Mouse (Mus musculus): ENCODE results near the gene Gm10715. TPM values are rescaled to one million over a fixed set of nuclear protein-coding genes. Genes with fewer than 3 reads are reported as not detected.

The Gm10715 gene
- not detected in 2 replicates for polyA plus RNA-seq (2015; fragmentation: Nextera tagmentation; extraction: Ambion mirVana)

DNA sequence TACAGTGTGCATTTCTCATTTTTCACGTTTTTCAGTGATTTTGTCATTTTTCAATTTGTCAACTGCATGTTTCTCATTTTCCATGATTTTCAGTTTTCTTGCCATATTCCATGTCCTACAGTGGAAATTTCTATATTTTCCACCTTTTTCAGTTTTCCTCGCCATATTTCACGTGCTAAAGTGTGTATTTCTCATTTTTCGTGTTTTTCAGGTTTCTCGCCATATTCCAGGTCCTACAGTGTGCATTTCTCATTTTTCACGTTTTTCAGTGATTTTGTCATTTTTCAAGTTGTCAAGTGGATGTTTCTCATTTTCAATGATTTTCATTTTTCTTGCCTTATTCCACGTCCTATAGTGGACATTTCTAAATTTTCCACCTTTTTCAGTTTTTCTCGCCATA is at the start of gene Gm10715:
Gene Gm10715 (plus strand): TSS at position 301 of the 400 bp plus-strand sequence.

DNA sequence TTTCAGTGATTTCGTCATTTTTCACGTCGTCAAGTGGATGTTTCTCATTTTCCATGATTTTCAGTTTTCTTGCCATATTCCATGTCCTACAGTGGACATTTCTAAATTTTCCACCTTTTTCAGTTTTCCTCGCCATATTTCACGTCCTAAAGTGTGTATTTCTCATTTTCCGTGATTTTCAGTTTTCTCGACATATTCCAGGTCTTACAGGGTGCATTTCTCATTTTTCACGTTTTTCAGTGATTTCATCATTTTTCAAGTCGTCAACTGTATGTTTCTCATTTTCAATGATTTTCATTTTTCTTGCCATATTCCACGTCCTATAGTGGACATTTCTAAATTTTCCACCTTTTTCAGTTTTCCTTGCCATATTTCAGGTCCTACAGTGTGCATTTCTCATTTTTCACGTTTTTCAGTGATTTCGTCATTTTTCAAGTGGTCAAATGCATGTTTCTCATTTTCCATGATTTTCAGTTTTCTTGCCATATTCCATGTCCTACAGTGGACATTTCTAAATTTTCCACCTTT is 36.2 kb upstream of the Gm10715 start, which contains the start of gene Gm10722:
Gene Gm10722 (plus strand): TSS at position 478 of the 528 bp plus-strand sequence.

DNA sequence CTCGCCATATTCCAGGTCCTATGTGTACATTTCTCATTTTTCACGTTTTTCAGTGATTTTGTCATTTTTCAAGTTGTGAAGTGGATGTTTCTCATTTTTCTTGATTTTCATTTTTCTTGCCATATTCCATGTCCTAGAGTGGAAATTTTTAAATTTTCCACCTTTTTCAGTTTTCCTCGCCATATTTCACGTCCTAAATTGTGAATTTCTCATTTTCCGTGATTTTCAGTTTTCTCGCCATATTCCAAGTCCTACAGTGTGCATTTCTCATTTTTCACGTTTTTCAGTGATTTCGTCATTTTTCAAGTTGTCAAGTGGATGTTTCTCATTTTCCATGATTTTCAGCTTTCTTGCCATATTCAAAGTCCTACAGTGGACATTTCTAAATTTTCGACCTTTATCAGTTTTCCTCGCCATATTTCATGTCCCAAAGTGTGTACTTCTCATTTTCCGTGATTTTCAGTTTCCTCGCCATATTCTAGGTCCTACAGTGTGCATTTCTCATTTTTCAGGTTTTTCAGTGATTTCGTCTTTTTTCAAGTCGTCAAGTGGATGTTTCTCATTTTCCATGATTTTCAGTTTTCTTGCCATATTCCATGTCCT is 33.8 kb upstream of the Gm10715 start, which contains the start of gene Gm11168:
Gene Gm11168 (plus strand): TSS at position 553 of the 603 bp plus-strand sequence.

DNA sequence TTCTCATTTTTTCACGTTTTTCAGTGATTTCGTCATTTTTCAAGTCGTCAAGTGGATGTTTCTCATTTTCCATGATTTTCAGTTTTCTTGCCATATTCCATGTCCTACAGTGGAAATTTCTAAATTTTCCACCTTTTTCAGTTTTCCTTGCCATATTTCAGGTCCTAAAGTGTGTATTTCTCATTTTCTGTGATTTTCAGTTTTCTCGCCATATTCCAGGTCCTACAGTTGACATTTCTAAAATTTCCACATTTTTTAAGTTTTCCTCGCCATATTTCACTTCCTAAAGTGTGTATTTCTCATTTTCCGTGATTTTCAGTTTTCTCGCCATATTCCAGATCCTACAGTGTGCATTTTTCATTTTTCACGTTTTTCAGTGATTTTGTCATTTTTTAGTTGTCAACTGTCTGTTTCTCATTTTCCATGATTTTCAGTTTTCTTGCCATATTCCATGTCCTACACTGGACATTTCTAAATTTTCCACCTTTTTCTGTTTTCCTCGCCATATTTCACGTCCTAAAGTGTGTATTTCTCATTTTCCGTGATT is 23.9 kb upstream of the Gm10715 start, which contains the start of gene Gm10721:
Gene Gm10721 (plus strand): TSS at position 408 of the 547 bp plus-strand sequence.

DNA sequence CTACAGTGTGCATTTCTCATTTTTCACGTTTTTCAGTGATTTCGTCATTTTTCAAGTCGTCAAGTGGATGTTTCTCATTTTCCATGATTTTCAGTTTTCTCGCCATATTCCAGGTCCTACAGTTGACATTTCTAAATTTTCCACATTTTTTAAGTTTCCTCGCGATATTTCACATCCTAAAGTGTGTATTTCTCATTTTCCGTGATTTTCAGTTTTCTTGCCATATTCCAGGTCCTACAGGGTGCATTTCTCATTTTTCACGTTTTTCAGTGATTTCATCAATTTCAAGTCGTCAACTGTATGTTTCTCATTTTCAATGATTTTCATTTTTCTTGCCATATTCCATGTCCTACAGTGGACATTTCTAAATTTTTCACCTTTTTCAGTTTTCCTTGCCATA is 21.3 kb upstream of the Gm10715 start, which contains the start of gene Gm10720:
Gene Gm10720 (plus strand): TSS at position 301 of the 400 bp plus-strand sequence.

DNA sequence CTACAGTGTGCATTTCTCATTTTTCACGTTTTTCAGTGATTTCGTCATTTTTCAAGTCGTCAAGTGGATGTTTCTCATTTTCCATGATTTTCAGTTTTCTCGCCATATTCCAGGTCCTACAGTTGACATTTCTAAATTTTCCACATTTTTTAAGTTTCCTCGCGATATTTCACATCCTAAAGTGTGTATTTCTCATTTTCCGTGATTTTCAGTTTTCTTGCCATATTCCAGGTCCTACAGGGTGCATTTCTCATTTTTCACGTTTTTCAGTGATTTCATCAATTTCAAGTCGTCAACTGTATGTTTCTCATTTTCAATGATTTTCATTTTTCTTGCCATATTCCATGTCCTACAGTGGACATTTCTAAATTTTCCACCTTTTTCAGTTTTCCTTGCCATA is 19.6 kb upstream of the Gm10715 start, which contains the start of gene Gm10719:
Gene Gm10719 (plus strand): TSS at position 301 of the 400 bp plus-strand sequence.

DNA sequence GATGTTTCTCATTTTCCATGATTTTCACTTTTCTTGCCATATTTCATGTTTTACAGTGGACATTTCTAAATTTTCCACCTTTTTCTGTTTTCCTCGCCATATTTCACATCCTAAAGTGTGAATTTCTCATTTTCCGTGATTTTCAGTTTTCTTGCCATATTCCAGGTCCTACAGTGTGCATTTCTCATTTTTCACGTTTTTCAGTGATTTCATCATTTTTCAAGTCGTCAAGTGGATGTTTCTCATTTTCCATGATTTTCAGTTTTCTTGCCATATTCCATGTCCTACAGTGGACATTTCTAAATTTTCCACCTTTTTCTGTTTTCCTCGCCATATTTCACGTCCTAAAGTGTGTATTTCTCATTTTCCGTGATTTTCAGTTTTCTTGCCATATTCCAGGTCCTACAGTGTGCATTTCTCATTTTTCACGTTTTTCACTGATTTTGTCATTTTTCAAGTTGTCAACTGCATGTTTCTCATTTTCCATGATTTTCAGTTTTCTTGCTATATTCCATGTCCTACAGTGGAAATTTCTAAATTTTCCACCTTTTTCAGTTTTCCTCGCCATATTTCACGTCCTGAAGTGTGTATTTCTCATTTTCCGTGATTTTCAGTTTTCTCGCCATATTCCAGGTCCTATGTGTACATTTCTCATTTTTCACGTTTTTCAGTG is 13.2 kb upstream of the Gm10715 start, which contains the start of gene Gm10718:
Gene Gm10718 (plus strand): TSS at position 236 of the 673 bp plus-strand sequence.

DNA sequence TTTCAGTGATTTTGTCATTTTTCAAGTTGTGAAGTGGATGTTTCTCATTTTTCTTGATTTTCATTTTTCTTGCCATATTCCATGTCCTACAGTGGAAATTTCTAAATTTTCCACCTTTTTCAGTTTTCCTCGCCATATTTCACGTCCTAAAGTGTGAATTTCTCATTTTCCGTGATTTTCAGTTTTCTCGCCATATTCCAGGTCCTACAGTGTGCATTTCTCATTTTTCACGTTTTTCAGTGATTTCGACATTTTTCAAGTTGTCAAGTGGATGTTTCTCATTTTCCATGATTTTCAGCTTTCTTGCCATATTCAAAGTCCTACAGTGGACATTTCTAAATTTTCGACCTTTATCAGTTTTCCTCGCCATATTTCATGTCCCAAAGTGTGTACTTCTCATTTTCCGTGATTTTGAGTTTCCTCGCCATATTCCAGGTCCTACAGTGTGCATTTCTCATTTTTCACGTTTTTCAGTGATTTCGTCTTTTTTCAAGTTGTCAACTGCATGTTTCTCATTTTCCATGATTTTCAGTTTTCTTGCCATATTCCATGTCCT is 11.7 kb upstream of the Gm10715 start, which contains the start of gene Gm10717:
Gene Gm10717 (plus strand): TSS at position 506 of the 556 bp plus-strand sequence.

DNA sequence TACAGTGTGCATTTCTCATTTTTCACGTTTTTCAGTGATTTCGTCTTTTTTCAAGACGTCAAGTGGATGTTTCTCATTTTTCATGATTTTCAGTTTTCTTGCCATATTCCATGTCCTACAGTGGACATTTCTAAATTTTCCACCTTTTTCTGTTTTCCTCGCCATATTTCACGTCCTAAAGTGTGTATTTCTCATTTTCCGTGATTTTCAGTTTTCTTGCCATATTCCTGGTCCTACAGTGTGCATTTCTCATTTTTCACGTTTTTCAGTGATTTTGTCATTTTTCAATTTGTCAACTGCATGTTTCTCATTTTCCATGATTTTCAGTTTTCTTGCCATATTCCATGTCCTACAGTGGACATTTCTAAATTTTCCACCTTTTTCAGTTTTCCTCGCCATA is 2.4 kb upstream of the Gm10715 start, which contains the start of gene Gm17535:
Gene Gm17535 (plus strand): TSS at position 301 of the 400 bp plus-strand sequence.

Small RNAs within 50 kb of the gene (microRNA-seq; reads per million reads assigned to microRNA genes)
- gene Mir101c = not detected

Other genes with a start within 250 kb of the Gm10715 start
- not detected in 2 replicates for gene Gm10722, start 36.0 kb upstream of the Gm10715 start, polyA plus RNA-seq (2015; fragmentation: Nextera tagmentation; extraction: Ambion mirVana)
- not detected in 2 replicates for gene Gm11168, start 33.5 kb upstream of the Gm10715 start, polyA plus RNA-seq (2015; fragmentation: Nextera tagmentation; extraction: Ambion mirVana)
- not detected in 2 replicates for gene Gm10721, start 23.7 kb upstream of the Gm10715 start, polyA plus RNA-seq (2015; fragmentation: Nextera tagmentation; extraction: Ambion mirVana)
- gene Gm10720, start 21.2 kb upstream of the Gm10715 start, polyA plus RNA-seq (2015; fragmentation: Nextera tagmentation; extraction: Ambion mirVana) = not detected in 2 replicates
- gene Gm10719, start 19.5 kb upstream of the Gm10715 start, polyA plus RNA-seq (2015; fragmentation: Nextera tagmentation; extraction: Ambion mirVana) = 0.38 TPM in 1 of 2 replicates, not detected in the other
- gene Gm10718, start 13.3 kb upstream of the Gm10715 start, polyA plus RNA-seq (2015; fragmentation: Nextera tagmentation; extraction: Ambion mirVana) = 0.36 TPM in 1 of 2 replicates, not detected in the other
- gene Gm10717, start 11.5 kb upstream of the Gm10715 start, polyA plus RNA-seq (2015; fragmentation: Nextera tagmentation; extraction: Ambion mirVana) = 0.41 TPM in 1 of 2 replicates, not detected in the other
- gene Gm17535, start 2.3 kb upstream of the Gm10715 start, polyA plus RNA-seq (2015; fragmentation: Nextera tagmentation; extraction: Ambion mirVana) = not detected in 2 replicates

All from neural tube, postnatal 0 days (tissue).